Mouse (Mus musculus): ENCODE results near the gene Cplx2. TPM values are rescaled to one million over a fixed set of nuclear protein-coding genes. Genes with fewer than 3 reads are reported as not detected.

The Cplx2 gene
- total RNA-seq, 1 experiment, result 0.67 TPM

DNA sequence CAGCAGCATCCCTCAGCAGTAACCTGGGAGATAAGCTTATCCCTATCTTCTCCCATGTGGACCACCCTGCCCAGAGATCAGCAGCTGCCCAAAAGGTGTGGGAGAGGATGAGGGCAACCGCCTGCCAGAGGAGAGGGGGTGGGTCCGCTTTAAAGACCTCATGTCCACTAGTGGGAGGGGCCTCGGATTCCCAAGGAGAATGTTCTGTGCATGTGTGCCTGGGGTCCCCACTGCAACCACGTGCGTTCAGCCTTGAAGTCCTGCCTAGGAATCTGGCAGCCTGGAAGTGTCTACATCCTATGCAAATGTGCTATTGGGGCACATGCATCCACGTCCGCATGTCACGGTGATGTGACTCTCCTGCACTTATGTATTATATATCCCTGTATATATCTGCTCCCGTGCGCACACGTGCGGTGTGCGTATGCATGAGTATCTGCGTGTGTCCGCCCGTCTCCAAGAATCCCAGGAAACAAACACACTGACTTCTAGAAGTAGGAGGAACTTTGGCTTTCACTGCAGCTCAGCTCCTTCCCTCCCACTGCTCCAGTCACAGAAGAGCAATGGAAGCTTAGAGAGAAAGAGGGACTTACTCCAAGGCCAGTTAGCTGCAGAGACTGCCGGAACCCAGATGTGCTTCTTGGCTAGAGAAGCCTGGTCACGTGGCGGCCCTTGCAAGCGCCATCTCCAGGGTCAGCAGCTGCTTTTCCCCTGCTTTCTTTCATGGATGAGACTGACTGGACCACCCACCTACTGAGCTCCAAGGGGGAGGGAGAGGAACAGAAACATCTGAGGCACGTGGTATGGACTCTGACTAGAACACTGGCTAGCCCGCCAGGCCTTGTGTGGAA is 39.1 kb upstream of the Cplx2 start:
- Histone ChIP-seq H3K4me3 (ENCODE audit: insufficient read depth in 1 of 2, low read depth in 1 of 2, low read length in 2 of 2, poor library complexity in 1 of 2, severe bottlenecking in 1 of 2) (no peak overlapping the region), H3K4me1 (ENCODE audit: control insufficient read depth in 2 of 2, insufficient read depth in 2 of 2, low read length in 2 of 2, poor library complexity in 1 of 2) (peaks cover 1 to 23% of the 10 kb centered on the region in 2 experiments; a peak in 3 of 4 replicates), H3K27ac (ENCODE audit: insufficient read depth, low read depth, low read length, poor library complexity, severe bottlenecking) (no peak overlapping the region), H3K9ac (ENCODE audit: insufficient read depth, low read depth, low read length, poor library complexity, severe bottlenecking) (no peak overlapping the region), H3K36me3 (ENCODE audit: control insufficient read depth, insufficient read depth, low read length, poor library complexity, severe bottlenecking) (no peaks in the 10 kb centered on the region), H3K9me3 (ENCODE audit: control insufficient read depth, insufficient read depth, low read depth, low read length) (no peaks in the 10 kb centered on the region)
- no peak for DNase-seq (ENCODE audit: low read depth, low spot score)
- in situ Hi-C loops (cut with MboI; ENCODE audit: low sequenced_read_pairs in 2 of 2, unreplicated experiment in 2 of 2), result no loop called here
- TF ChIP-seq ZC3H11A (IDR thresholded peaks at IDR 0.05; ENCODE audit: borderline replicate concordance, low read depth, low read length) (no peak), ZNF384 (IDR thresholded peaks at IDR 0.05; ENCODE audit: low read depth, low read length) (no peak), CHD2 (IDR thresholded peaks at IDR 0.05; ENCODE audit: low read depth, low read length) (no peak), MAFK (IDR thresholded peaks at IDR 0.05; ENCODE audit: insufficient read depth, low read depth, low read length) (no peak), HCFC1 (IDR thresholded peaks at IDR 0.05; ENCODE audit: borderline replicate concordance, insufficient read depth, low read length) (no peak)

DNA sequence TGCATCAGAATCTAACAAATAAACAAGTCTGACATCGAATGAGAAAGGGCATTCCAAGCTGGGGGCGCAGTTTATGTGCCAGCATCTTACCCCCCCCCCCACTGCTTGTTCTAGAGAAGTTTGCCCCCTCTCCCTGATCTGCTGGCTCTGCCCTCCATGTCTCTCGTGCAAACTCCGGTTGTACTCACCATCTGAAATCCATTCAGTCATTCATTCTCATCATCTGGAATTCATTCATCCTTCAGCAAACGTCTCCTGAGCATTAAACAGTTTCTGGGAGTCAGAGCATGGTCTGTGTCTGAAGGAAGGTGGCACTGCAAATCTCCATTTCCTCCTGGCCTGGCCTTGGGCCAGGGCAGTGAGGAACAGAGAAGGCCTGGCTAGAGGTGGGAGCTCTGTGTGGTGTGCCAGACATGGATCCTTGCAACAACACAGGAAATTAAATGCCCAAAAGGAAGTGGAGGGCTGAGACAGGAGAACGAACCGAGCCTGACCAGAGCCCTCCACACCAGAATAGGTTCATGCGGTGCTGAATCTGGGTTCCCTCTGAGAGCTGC is 38.1 kb upstream of the Cplx2 start:
- no peak for DNase-seq (ENCODE audit: low read depth, low spot score)
- Histone ChIP-seq H3K36me3 (ENCODE audit: control insufficient read depth, insufficient read depth, low read length, poor library complexity, severe bottlenecking) (no peaks in the 10 kb centered on the region), H3K9me3 (ENCODE audit: control insufficient read depth, insufficient read depth, low read depth, low read length) (no peaks in the 10 kb centered on the region), H3K4me1 (ENCODE audit: control insufficient read depth in 2 of 2, insufficient read depth in 2 of 2, low read length in 2 of 2, poor library complexity in 1 of 2) (peaks cover 1 to 23% of the 10 kb centered on the region in 2 experiments; a peak in 3 of 4 replicates), H3K4me3 (ENCODE audit: insufficient read depth in 1 of 2, low read depth in 1 of 2, low read length in 2 of 2, poor library complexity in 1 of 2, severe bottlenecking in 1 of 2) (no peak overlapping the region), H3K27ac (ENCODE audit: insufficient read depth, low read depth, low read length, poor library complexity, severe bottlenecking) (no peak overlapping the region), H3K9ac (ENCODE audit: insufficient read depth, low read depth, low read length, poor library complexity, severe bottlenecking) (no peak overlapping the region)
- TF ChIP-seq ZC3H11A (IDR thresholded peaks at IDR 0.05; ENCODE audit: borderline replicate concordance, low read depth, low read length), result no peak
- no peak for TF ChIP-seq MAFK (IDR thresholded peaks at IDR 0.05; ENCODE audit: insufficient read depth, low read depth, low read length)
- in situ Hi-C loops (cut with MboI; ENCODE audit: low sequenced_read_pairs in 2 of 2, unreplicated experiment in 2 of 2), result no loop called here

DNA sequence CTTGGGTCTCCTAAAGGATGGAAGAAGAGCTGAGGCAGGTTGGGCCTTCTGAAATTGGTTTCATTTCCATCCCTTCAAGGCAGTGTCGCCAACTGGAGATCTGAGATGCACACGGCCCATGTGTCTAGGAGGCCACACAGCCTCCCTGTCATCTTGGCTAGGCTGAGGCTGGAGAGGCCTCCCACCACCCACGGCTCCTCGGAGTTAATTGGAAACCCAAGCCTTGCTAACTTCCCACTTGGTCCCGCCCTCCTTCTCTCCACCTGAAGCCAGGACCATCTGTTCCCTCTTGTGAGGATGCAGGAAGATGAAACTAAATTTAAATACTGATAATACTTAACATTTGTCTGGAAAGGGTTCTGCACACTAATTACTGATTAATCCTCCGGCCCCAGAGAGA is 34.1 kb upstream of the Cplx2 start:
- peaks cover 0 to 7% of the 10 kb centered on the region in 2 experiments; a peak in 2 of 4 replicates for H3K4me1 ChIP-seq (ENCODE audit: control insufficient read depth in 2 of 2, insufficient read depth in 2 of 2, low read length in 2 of 2, poor library complexity in 1 of 2)
- no peaks in the 10 kb centered on the region for H3K36me3 ChIP-seq (ENCODE audit: control insufficient read depth, insufficient read depth, low read length, poor library complexity, severe bottlenecking)
- H3K27ac ChIP-seq (ENCODE audit: insufficient read depth, low read depth, low read length, poor library complexity, severe bottlenecking), result no peak overlapping the region
- H3K9ac ChIP-seq (ENCODE audit: insufficient read depth, low read depth, low read length, poor library complexity, severe bottlenecking), result no peak overlapping the region
- no peak for TF ChIP-seq MAFK (IDR thresholded peaks at IDR 0.05; ENCODE audit: insufficient read depth, low read depth, low read length)
- TF ChIP-seq HCFC1 (IDR thresholded peaks at IDR 0.05; ENCODE audit: borderline replicate concordance, insufficient read depth, low read length), result no peak
- no peak for TF ChIP-seq ZC3H11A (IDR thresholded peaks at IDR 0.05; ENCODE audit: borderline replicate concordance, low read depth, low read length)
- no peak for TF ChIP-seq ZNF384 (IDR thresholded peaks at IDR 0.05; ENCODE audit: low read depth, low read length)
- TF ChIP-seq CHD2 (IDR thresholded peaks at IDR 0.05; ENCODE audit: low read depth, low read length), result no peak
- no peak overlapping the region for H3K4me3 ChIP-seq (ENCODE audit: insufficient read depth in 1 of 2, low read depth in 1 of 2, low read length in 2 of 2, poor library complexity in 1 of 2, severe bottlenecking in 1 of 2)
- DNase-seq (ENCODE audit: low read depth, low spot score), result no peak
- in situ Hi-C loops (cut with MboI; ENCODE audit: low sequenced_read_pairs in 2 of 2, unreplicated experiment in 2 of 2), result no loop called here
- H3K9me3 ChIP-seq (ENCODE audit: control insufficient read depth, insufficient read depth, low read depth, low read length), result no peaks in the 10 kb centered on the region

DNA sequence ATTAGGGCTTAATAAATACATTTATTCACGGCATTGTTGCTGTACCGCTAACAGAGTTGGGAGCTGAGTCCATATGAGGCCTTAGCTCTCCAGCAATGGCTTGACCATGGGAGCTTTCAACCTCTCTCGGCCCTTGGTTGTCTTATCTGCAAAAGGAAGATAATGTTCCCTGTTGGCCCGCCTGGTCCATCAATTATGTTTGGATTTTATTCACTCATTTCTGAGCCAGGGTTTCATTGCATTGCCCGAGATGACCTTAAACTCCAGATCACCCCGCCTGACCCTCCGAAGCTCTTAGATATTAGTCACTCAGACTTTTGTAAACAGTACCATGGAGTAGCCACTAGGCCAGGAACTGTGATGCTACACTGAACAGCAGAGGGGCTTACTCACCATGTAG is 33.6 kb upstream of the Cplx2 start:
- in situ Hi-C loops (cut with MboI; ENCODE audit: low sequenced_read_pairs in 2 of 2, unreplicated experiment in 2 of 2), result no loop called here
- no peaks in the 10 kb centered on the region for H3K36me3 ChIP-seq (ENCODE audit: control insufficient read depth, insufficient read depth, low read length, poor library complexity, severe bottlenecking)
- H3K4me1 ChIP-seq (ENCODE audit: control insufficient read depth in 2 of 2, insufficient read depth in 2 of 2, low read length in 2 of 2, poor library complexity in 1 of 2), result peaks cover 0 to 2% of the 10 kb centered on the region in 2 experiments; a peak in 1 of 4 replicates
- no peak for TF ChIP-seq MAFK (IDR thresholded peaks at IDR 0.05; ENCODE audit: insufficient read depth, low read depth, low read length)
- TF ChIP-seq ZNF384 (IDR thresholded peaks at IDR 0.05; ENCODE audit: low read depth, low read length), result no peak
- TF ChIP-seq HCFC1 (IDR thresholded peaks at IDR 0.05; ENCODE audit: borderline replicate concordance, insufficient read depth, low read length), result no peak
- TF ChIP-seq CHD2 (IDR thresholded peaks at IDR 0.05; ENCODE audit: low read depth, low read length), result no peak
- no peak for TF ChIP-seq ZC3H11A (IDR thresholded peaks at IDR 0.05; ENCODE audit: borderline replicate concordance, low read depth, low read length)
- no peak overlapping the region for H3K27ac ChIP-seq (ENCODE audit: insufficient read depth, low read depth, low read length, poor library complexity, severe bottlenecking)
- no peak overlapping the region for H3K4me3 ChIP-seq (ENCODE audit: insufficient read depth in 1 of 2, low read depth in 1 of 2, low read length in 2 of 2, poor library complexity in 1 of 2, severe bottlenecking in 1 of 2)
- H3K9me3 ChIP-seq (ENCODE audit: control insufficient read depth, insufficient read depth, low read depth, low read length), result no peaks in the 10 kb centered on the region
- H3K9ac ChIP-seq (ENCODE audit: insufficient read depth, low read depth, low read length, poor library complexity, severe bottlenecking), result no peak overlapping the region
- DNase-seq (ENCODE audit: low read depth, low spot score), result no peak

Measured in ES-E14 (cell line).